20 mouse cellular contexts compared by ENCODE assay signal in the genomic region with DNA sequence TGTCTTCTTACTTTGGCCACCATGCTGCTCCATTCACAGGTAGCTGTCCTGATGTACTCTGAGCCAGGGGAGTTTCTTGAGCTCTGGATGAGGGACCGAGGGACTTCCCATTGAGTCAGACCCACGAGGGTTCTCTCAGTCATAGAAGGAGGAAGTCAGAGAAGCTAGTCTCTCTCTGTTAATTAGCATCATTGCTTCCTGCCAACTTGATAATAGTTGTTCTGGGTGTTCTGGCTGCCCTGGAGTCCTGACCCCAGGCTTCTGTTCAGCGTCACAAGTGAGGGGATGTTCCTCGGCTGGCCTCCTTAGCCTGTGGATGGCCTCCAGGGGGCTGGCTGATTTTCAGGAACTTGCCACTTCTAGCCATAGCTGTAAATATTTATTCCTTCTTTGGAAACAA. TPM values are rescaled to one million over a fixed set of nuclear protein-coding genes. Genes with fewer than 3 reads are reported as not detected.
DNase-seq lines count a peak whose midpoint lies in the region; ATAC-seq and TF ChIP-seq lines count a peak whose summit lies in the region.
"Had no signal": no experiment of that assay in that cellular context is flagged by ENCODE, and none has a peak within 500 bp of the region (broad histone marks: within the 10 kb centered on the region; RNA-seq: fewer than 3 reads in every experiment).

No protein-coding gene starts in this region.

- TF ChIP-seq CTCF in bone marrow macrophage, adult 2 months (IDR thresholded peaks at IDR 0.05; ENCODE audit: low read depth, low read length), result no peak
- 0 out of 2 replicates have a peak, but pooled peaks have one; percentile 7 for TF ChIP-seq CTCF in liver, postnatal 0 days (IDR thresholded peaks at IDR 0.05; ENCODE audit: low read depth)
- TF ChIP-seq CTCF in stomach, postnatal 0 days (IDR thresholded peaks at IDR 0.05; ENCODE audit: low read depth), result no peak

- TF ChIP-seq POLR2A in bone marrow macrophage, adult 2 months (IDR thresholded peaks at IDR 0.05; ENCODE audit: borderline replicate concordance, low read depth, low read length), result no peak

- H3K4me1 ChIP-seq in liver, embryonic 12.5 days, result no peaks in the 10 kb centered on the region
- H3K4me1 ChIP-seq in bone marrow macrophage, adult 2 months (ENCODE audit: control insufficient read depth, insufficient read depth, low read length), result peaks cover 25% of the 10 kb centered on the region
- 0 out of 2 replicates have a peak, but pooled peaks cover 9% of the 10 kb centered on the region for H3K4me1 ChIP-seq in liver, postnatal 0 days (ENCODE audit: insufficient read depth)
- H3K4me1 ChIP-seq in stomach, postnatal 0 days (replicated peaks; ENCODE audit: control insufficient read depth, insufficient read depth), result peaks cover 4% of the 10 kb centered on the region; the same call in 1 of the 2 replicates

- DNase-seq in liver, result no peak
- no peak for DNase-seq in liver, postnatal 0 days
- DNase-seq in stomach, postnatal 0 days (ENCODE audit: low spot score), result no peak
- no peak for DNase-seq in cerebellum, adult 18-20 months
- DNase-seq in ovary, postnatal 36 days (ENCODE audit: low spot score), result no peak
- no peak for DNase-seq in thymus, postnatal 4 days
- DNase-seq: cerebellum, adult 8-10 months; embryo, embryonic 11 days; kidney, adult 18-20 months; kidney, postnatal 4 days; lung, postnatal 36 days; midbrain, embryonic 14.5 days; thymus, adult 18-20 months had no signal

- H3K9ac ChIP-seq in liver, embryonic 12.5 days, result no peak overlapping the region
- H3K9ac ChIP-seq in liver, postnatal 0 days (replicated peaks), result no peak overlapping the region
- H3K9ac ChIP-seq in stomach, postnatal 0 days (ENCODE audit: low read length), result no peak overlapping the region

- H3K4me3 ChIP-seq in liver, embryonic 12.5 days, result no peak overlapping the region
- no peak overlapping the region for H3K4me3 ChIP-seq in bone marrow macrophage, adult 2 months (ENCODE audit: insufficient read depth, low read length)
- H3K4me3 ChIP-seq in liver, postnatal 0 days (ENCODE audit: low read depth, low read length), result no peak overlapping the region
- no peak overlapping the region for H3K4me3 ChIP-seq in stomach, postnatal 0 days (ENCODE audit: low read depth, low read length)
- H3K4me3 ChIP-seq: erythroblast, embryonic 14.5 days had no signal

- no peak for ATAC-seq in liver, embryonic 12.5 days
- peak; percentile 73 for ATAC-seq in liver, postnatal 0 days
- peak; percentile 14; the same call in 1 of the 2 replicates for ATAC-seq in stomach, postnatal 0 days (ENCODE audit: low FRiP score, low TSS enrichment)

- 16% methylated on average over 4 of the region's 4 CpGs for WGBS in liver, embryonic 12.5 days (ENCODE audit: insufficient replicate concordance)
- WGBS in liver, postnatal 0 days (ENCODE audit: insufficient replicate concordance), result 19% methylated on average over 4 of the region's 4 CpGs
- WGBS in stomach, postnatal 0 days, result 31% methylated on average over 4 of the region's 4 CpGs

- H3K4me2 ChIP-seq in liver, embryonic 12.5 days, result 0 out of 2 replicates have a peak overlapping the region, but pooled peaks have one; percentile 3
- H3K4me2 ChIP-seq in liver, postnatal 0 days (ENCODE audit: low read depth, low read length), result no peak overlapping the region
- H3K4me2 ChIP-seq in stomach, postnatal 0 days (replicated peaks; ENCODE audit: low read depth), result no peak overlapping the region

- peaks cover 12% of the 10 kb centered on the region for H3K27me3 ChIP-seq in liver, embryonic 12.5 days (replicated peaks)
- H3K27me3 ChIP-seq in liver, postnatal 0 days (ENCODE audit: insufficient read depth, low read length), result no peaks in the 10 kb centered on the region
- no peaks in the 10 kb centered on the region for H3K27me3 ChIP-seq in stomach, postnatal 0 days (ENCODE audit: control insufficient read depth, insufficient read depth, low read length)

- no peaks in the 10 kb centered on the region for H3K36me3 ChIP-seq in liver, embryonic 12.5 days
- no peaks in the 10 kb centered on the region for H3K36me3 ChIP-seq in liver, postnatal 0 days (replicated peaks; ENCODE audit: insufficient read depth, low read length)
- no peaks in the 10 kb centered on the region for H3K36me3 ChIP-seq in stomach, postnatal 0 days (ENCODE audit: control insufficient read depth, insufficient read depth, low read length)

- 0 out of 2 replicates have a peak overlapping the region, but pooled peaks have one; percentile 64 for H3K27ac ChIP-seq in liver, embryonic 12.5 days
- peak overlapping the region; percentile 74 for H3K27ac ChIP-seq in bone marrow macrophage, adult 2 months (ENCODE audit: insufficient read depth, low read depth, low read length)
- H3K27ac ChIP-seq in liver, postnatal 0 days (ENCODE audit: low read depth), result peak overlapping the region; percentile 66; the same call in 1 of the 2 replicates
- H3K27ac ChIP-seq in stomach, postnatal 0 days (replicated peaks), result no peak overlapping the region

- no peak; the same call in 1 of the 2 replicates for TF ChIP-seq EP300 in liver, postnatal 0 days (IDR thresholded peaks at IDR 0.05; ENCODE audit: low read depth)
- no peak for TF ChIP-seq EP300 in stomach, postnatal 0 days (optimal IDR thresholded peaks at IDR 0.05)

- no peaks in the 10 kb centered on the region for H3K9me3 ChIP-seq in liver, embryonic 12.5 days (replicated peaks)
- H3K9me3 ChIP-seq in liver, postnatal 0 days (ENCODE audit: low read length), result no peaks in the 10 kb centered on the region
- H3K9me3 ChIP-seq in stomach, postnatal 0 days (ENCODE audit: control insufficient read depth, low read length), result no peaks in the 10 kb centered on the region

RNA-seq across cellular contexts. Expression of a gene that starts 0.7 kb away (rescaled TPM):
- 0.96 and 1.1 TPM in 2 replicates for polyA plus RNA-seq in liver, embryonic 12.5 days (2016; fragmentation: Nextera tagmentation; extraction: Ambion mirVana)
- 0.16 TPM in 1 of 2 replicates, not detected in the other for polyA plus RNA-seq in bone marrow macrophage, adult 2 months (2012; ENCODE audit: insufficient read depth, insufficient read length, missing spikeins)
- 1.7 and 1.9 TPM in 2 replicates for polyA plus RNA-seq in liver, postnatal 0 days (2015; fragmentation: Nextera tagmentation; extraction: Ambion mirVana)
- polyA plus RNA-seq in stomach, postnatal 0 days (2015; fragmentation: Nextera tagmentation; extraction: Ambion mirVana), result 0.05 and 0.10 TPM in 2 replicates
- polyA plus RNA-seq: erythroblast, embryonic 14.5 days; heart, embryonic 14.5 days; hindbrain, embryonic 11.5 days; midbrain, embryonic 14.5 days; neural tube, embryonic 11.5 days had no signal

RNA-seq across cellular contexts. Expression of a gene that starts 9.8 kb away (rescaled TPM):
- 33.8 and 35.2 TPM in 2 replicates for polyA plus RNA-seq in liver, embryonic 12.5 days (2016; fragmentation: Nextera tagmentation; extraction: Ambion mirVana)
- polyA plus RNA-seq in bone marrow macrophage, adult 2 months (2012; ENCODE audit: insufficient read depth, insufficient read length, missing spikeins), result 57.9 and 62.1 TPM in 2 replicates
- 13.7 and 14.2 TPM in 2 replicates for polyA plus RNA-seq in liver, postnatal 0 days (2015; fragmentation: Nextera tagmentation; extraction: Ambion mirVana)
- 21.7 and 23.0 TPM in 2 replicates for polyA plus RNA-seq in stomach, postnatal 0 days (2015; fragmentation: Nextera tagmentation; extraction: Ambion mirVana)

RNA-seq across cellular contexts. Expression of a gene that starts 35.8 kb away (rescaled TPM):
- 16.5 and 19.1 TPM in 2 replicates for polyA plus RNA-seq in liver, embryonic 12.5 days (2016; fragmentation: Nextera tagmentation; extraction: Ambion mirVana)
- polyA plus RNA-seq in bone marrow macrophage, adult 2 months (2012; ENCODE audit: insufficient read depth, insufficient read length, missing spikeins), result 20.1 and 24.2 TPM in 2 replicates
- 21.1 and 23.5 TPM in 2 replicates for polyA plus RNA-seq in liver, postnatal 0 days (2015; fragmentation: Nextera tagmentation; extraction: Ambion mirVana)
- 35.1 and 37.7 TPM in 2 replicates for polyA plus RNA-seq in stomach, postnatal 0 days (2015; fragmentation: Nextera tagmentation; extraction: Ambion mirVana)

RNA-seq across cellular contexts. Expression of a gene that starts 40.1 kb away (rescaled TPM):
- 0.06 and 0.14 TPM in 2 replicates for polyA plus RNA-seq in liver, embryonic 12.5 days (2016; fragmentation: Nextera tagmentation; extraction: Ambion mirVana)
- 2.5 TPM in 2 replicates for polyA plus RNA-seq in bone marrow macrophage, adult 2 months (2012; ENCODE audit: insufficient read depth, insufficient read length, missing spikeins)
- polyA plus RNA-seq in liver, postnatal 0 days (2015; fragmentation: Nextera tagmentation; extraction: Ambion mirVana), result 0.06 TPM in 1 of 2 replicates, not detected in the other
- 0.08 TPM in 1 of 2 replicates, not detected in the other for polyA plus RNA-seq in stomach, postnatal 0 days (2015; fragmentation: Nextera tagmentation; extraction: Ambion mirVana)
- polyA plus RNA-seq: C2C12; heart, embryonic 14.5 days; hindbrain, embryonic 11.5 days had no signal

RNA-seq across cellular contexts. Expression of a gene that starts 40.2 kb away (rescaled TPM):
- polyA plus RNA-seq in liver, embryonic 12.5 days (2016; fragmentation: Nextera tagmentation; extraction: Ambion mirVana), result 120 and 124 TPM in 2 replicates
- polyA plus RNA-seq in bone marrow macrophage, adult 2 months (2012; ENCODE audit: insufficient read depth, insufficient read length, missing spikeins), result 144 and 151 TPM in 2 replicates
- 105 and 112 TPM in 2 replicates for polyA plus RNA-seq in liver, postnatal 0 days (2015; fragmentation: Nextera tagmentation; extraction: Ambion mirVana)
- 175 and 183 TPM in 2 replicates for polyA plus RNA-seq in stomach, postnatal 0 days (2015; fragmentation: Nextera tagmentation; extraction: Ambion mirVana)
